Mouse (Mus musculus): ENCODE data around the gene Cenpa. TPM values are rescaled to one million over a fixed set of nuclear protein-coding genes. Genes with fewer than 3 reads are reported as not detected.

Gene Cenpa
- polyA plus RNA-seq, 1 experiment from 2014 or later = 128 TPM

DNA sequence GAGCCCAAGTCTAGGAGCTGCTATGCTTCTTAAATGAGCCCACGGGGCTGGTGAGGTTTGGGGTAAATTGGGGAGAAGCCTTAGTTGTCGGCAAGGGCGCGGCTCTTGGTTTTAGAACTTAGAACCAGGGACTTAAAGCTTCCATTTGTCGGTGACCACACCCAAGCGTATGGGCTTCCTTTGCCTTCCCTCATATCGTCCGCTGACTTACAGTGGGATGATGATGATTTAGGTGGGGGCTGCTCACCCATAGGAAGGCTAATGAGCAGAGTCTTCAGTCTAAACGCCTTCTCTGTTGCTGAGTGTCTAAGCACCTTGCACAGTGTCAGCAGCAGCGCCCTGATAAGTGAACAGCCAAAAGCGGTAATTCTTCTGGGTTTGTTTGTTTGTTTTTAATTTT, 47.1 kb downstream of the Cenpa start:
- 12% methylated on average over 11 of the region's 11 CpGs for WGBS
- no peaks in the 10 kb centered on the region; the same call in 1 of the 2 replicates for H3K36me3 ChIP-seq
- peak overlapping the region; percentile 89 for H3K4me3 ChIP-seq
- no peak for ATAC-seq (replicated peaks)
- H3K4me1 ChIP-seq = peaks cover 55% of the 10 kb centered on the region
- peak overlapping the region; percentile 79 for H3K9ac ChIP-seq (replicated peaks)
- H3K4me2 ChIP-seq (replicated peaks) = peak overlapping the region; percentile 82
- H3K27me3 ChIP-seq = no peaks in the 10 kb centered on the region
- no peaks in the 10 kb centered on the region for H3K9me3 ChIP-seq
- H3K27ac ChIP-seq (replicated peaks) = peak overlapping the region; percentile 97

DNA sequence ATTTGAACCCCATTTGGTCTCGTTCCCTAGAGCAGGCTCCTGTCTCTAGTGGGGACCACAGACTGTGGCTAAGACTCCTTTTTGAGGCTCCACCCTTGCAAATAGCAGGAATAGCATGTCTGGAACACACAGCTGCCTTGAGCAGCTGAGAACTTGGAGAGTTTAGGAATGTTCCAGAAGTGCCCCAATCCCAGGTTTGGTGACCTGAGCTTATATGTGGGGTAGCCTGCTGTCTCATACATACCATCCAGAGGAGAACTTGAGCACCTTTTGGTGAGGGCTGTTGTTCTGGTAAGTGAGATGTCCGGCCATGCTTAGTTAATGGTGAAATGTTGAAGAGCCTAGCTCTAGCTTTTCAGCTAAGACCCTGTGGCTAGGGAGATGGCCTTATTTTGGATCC, 49.7 kb downstream of the Cenpa start:
- ATAC-seq (replicated peaks) = no peak
- H3K9ac ChIP-seq (replicated peaks) = no peak overlapping the region
- H3K27me3 ChIP-seq = no peaks in the 10 kb centered on the region
- no peak overlapping the region for H3K27ac ChIP-seq (replicated peaks)
- 98% methylated on average over 2 of the region's 2 CpGs for WGBS
- peaks cover 8% of the 10 kb centered on the region; the same call in 1 of the 2 replicates for H3K36me3 ChIP-seq
- no peak overlapping the region for H3K4me3 ChIP-seq
- H3K9me3 ChIP-seq = no peaks in the 10 kb centered on the region
- peaks cover 49% of the 10 kb centered on the region for H3K4me1 ChIP-seq
- H3K4me2 ChIP-seq (replicated peaks) = no peak overlapping the region

DNA sequence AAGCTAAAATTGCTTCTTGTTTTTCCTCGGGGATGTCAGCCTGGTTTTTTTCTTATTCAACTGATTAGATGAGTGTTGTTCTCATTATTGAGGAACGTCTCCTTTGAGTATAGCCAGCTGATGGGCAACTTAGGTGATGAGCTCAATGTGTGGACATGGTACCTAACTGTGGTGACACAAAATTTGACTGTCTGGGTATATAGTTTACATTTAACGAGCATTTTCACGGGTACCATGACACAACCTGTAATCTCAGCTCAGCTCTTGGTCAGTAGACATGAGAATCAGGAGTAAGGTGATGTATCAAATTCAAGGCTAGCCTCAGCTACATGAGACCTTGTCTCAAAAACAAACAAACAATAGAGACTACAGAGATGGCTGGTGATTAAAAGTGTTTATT, 50.9 kb downstream of the Cenpa start:
- no peak overlapping the region for H3K9ac ChIP-seq (replicated peaks)
- 85% methylated on average over 4 of the region's 4 CpGs for WGBS
- H3K9me3 ChIP-seq = no peaks in the 10 kb centered on the region
- H3K27me3 ChIP-seq = no peaks in the 10 kb centered on the region
- peak overlapping the region; percentile 73 for H3K27ac ChIP-seq (replicated peaks)
- no peak for ATAC-seq (replicated peaks)
- peaks cover 11% of the 10 kb centered on the region; the same call in 1 of the 2 replicates for H3K36me3 ChIP-seq
- H3K4me1 ChIP-seq = peaks cover 53% of the 10 kb centered on the region
- peak overlapping the region; percentile 15; the same call in 1 of the 2 replicates for H3K4me2 ChIP-seq (replicated peaks)
- no peak overlapping the region for H3K4me3 ChIP-seq

DNA sequence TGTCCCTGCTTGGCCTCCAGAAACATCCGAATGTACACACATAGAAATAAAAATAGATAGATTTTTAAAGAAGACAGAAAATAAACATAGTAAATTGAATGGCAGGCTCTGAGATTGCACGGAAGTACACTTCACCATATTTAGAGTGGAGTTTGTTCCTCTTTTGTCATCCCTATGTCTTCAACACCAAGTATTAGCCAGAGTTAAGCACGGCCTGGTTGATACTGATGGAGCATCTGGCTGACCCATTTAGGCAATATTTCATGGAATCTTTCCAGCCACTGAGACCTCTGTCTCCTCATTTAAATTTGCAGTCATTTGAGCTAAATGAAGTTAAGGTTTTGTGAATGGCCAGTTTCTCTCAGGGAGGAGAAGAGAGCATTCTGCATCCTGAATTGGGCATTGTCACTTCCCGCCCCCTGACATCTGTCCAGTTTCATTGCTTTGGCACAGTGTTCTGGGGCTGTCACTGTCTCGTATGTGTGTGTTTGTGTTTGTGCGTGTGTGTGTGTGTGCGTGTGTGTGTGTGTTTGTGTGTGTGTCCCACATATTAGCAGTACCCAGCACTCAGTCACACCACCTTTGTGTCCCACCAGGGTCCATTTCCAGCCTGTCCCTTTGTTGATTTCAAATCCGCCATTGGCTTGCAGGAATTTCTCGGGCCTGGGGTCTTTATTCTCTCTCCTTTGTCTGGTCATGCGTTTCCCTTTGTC, 51.6 kb downstream of the Cenpa start:
- H3K27me3 ChIP-seq = no peaks in the 10 kb centered on the region
- peak overlapping the region; percentile 73 for H3K27ac ChIP-seq (replicated peaks)
- 21% methylated on average over 10 of the region's 10 CpGs for WGBS
- H3K4me2 ChIP-seq (replicated peaks) = peak overlapping the region; percentile 15
- peak overlapping the region; percentile 14; the same call in 1 of the 2 replicates for H3K9ac ChIP-seq (replicated peaks)
- ATAC-seq (replicated peaks) = peak; percentile 36
- peaks cover 53% of the 10 kb centered on the region for H3K4me1 ChIP-seq
- peaks cover 11% of the 10 kb centered on the region; the same call in 1 of the 2 replicates for H3K36me3 ChIP-seq
- no peak overlapping the region for H3K4me3 ChIP-seq
- H3K9me3 ChIP-seq = no peaks in the 10 kb centered on the region

DNA sequence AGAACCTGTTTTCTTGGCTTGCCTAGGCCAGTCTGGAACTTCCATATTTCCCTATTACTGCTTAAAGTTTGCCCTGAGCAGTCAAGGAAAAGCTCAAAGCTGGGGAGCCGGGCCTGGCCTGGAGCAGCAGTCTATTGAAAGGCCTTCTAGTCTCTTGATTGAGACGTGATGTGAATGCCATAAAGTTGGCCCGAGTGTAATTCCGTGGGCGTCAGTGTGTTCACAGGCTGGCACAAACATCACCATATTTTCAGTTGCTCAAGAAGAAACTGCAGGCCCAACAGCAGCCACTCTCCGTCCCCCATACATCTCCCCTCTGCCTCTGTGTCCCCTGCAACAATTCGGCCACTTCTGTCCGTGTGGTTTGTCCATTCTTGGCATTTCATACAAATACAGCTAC, 55.4 kb downstream of the Cenpa start:
- WGBS = 83% methylated on average over 8 of the region's 8 CpGs
- H3K9me3 ChIP-seq = no peaks in the 10 kb centered on the region
- no peak overlapping the region for H3K4me2 ChIP-seq (replicated peaks)
- H3K4me3 ChIP-seq = no peak overlapping the region
- H3K36me3 ChIP-seq = peaks cover 22% of the 10 kb centered on the region; the same call in 1 of the 2 replicates
- peaks cover 26% of the 10 kb centered on the region for H3K4me1 ChIP-seq
- no peak overlapping the region for H3K9ac ChIP-seq (replicated peaks)
- H3K27ac ChIP-seq (replicated peaks) = no peak overlapping the region
- no peak for ATAC-seq (replicated peaks)
- no peaks in the 10 kb centered on the region for H3K27me3 ChIP-seq

Small RNA genes within 50 kb of the gene (microRNA-seq; reads per million reads assigned to microRNA genes)
- not detected for gene Mir5625

Other genes with a start within 250 kb of the Cenpa start
- 2.0 and 2.1 TPM in 2 replicates for gene Otof, start 204.8 kb upstream of the Cenpa start, polyA plus RNA-seq (2015; fragmentation: Nextera tagmentation; extraction: Ambion mirVana)
- 0.56 and 1.5 TPM in 2 replicates for gene 1700001C02Rik, start 200.7 kb upstream of the Cenpa start, polyA plus RNA-seq (2015; fragmentation: Nextera tagmentation; extraction: Ambion mirVana)
- gene Cib4, start 120.9 kb upstream of the Cenpa start, polyA plus RNA-seq (2015; fragmentation: Nextera tagmentation; extraction: Ambion mirVana) = not detected in 2 replicates
- 2.3 and 3.1 TPM in 2 replicates for gene Kcnk3, start 78.6 kb upstream of the Cenpa start, polyA plus RNA-seq (2015; fragmentation: Nextera tagmentation; extraction: Ambion mirVana)
- gene Slc35f6, start 18.8 kb upstream of the Cenpa start, polyA plus RNA-seq (2015; fragmentation: Nextera tagmentation; extraction: Ambion mirVana) = 28.0 and 31.1 TPM in 2 replicates
- 216 and 226 TPM in 2 replicates for gene Dpysl5, start 44.8 kb downstream of the Cenpa start, polyA plus RNA-seq (2015; fragmentation: Nextera tagmentation; extraction: Ambion mirVana)
- gene Mapre3, start 147.9 kb downstream of the Cenpa start, polyA plus RNA-seq (2015; fragmentation: Nextera tagmentation; extraction: Ambion mirVana) = 101 and 110 TPM in 2 replicates
- 48.1 and 50.9 TPM in 2 replicates for gene Tmem214, start 201.2 kb downstream of the Cenpa start, polyA plus RNA-seq (2015; fragmentation: Nextera tagmentation; extraction: Ambion mirVana)
- gene Agbl5, start 221.9 kb downstream of the Cenpa start, polyA plus RNA-seq (2015; fragmentation: Nextera tagmentation; extraction: Ambion mirVana) = 23.2 and 23.9 TPM in 2 replicates
- 243 and 273 TPM in 2 replicates for gene Ost4, start 241.0 kb downstream of the Cenpa start, polyA plus RNA-seq (2015; fragmentation: Nextera tagmentation; extraction: Ambion mirVana)
- gene Emilin1, start 246.6 kb downstream of the Cenpa start, polyA plus RNA-seq (2015; fragmentation: Nextera tagmentation; extraction: Ambion mirVana) = 12.0 and 12.9 TPM in 2 replicates

Data from forebrain, embryonic 15.5 days (tissue).